Mouse (Mus musculus) lung, adult 2 months (tissue): ENCODE measurements around the gene Nod2. TPM values are rescaled to one million over a fixed set of nuclear protein-coding genes. Genes with fewer than 3 reads are reported as not detected.

Experiments
- DNase-seq: peaks from one replicate; pipeline ENCODE4 v3.0.0; 2022
- H3K4me1 ChIP-seq: fragments of 200-500 bp; 2 replicates; pipeline ENCODE4 v1.6.1; 2011; ENCODE audit warnings: low read length; ENCODE audit not compliant: control insufficient read depth, insufficient read depth
- H3K4me3 ChIP-seq: fragments of 200-500 bp; replicated peaks from 2 replicates; pipeline ENCODE3; 2011; ENCODE audit warnings: low read depth, mild to moderate bottlenecking, control low read depth, low read length; ENCODE audit errors: extremely low read depth
- CTCF ChIP-seq: fragments of 200-500 bp; IDR thresholded peaks from 2 replicates; pipeline ENCODE4 v1.5.1; 2011; ENCODE audit warnings: mild to moderate bottlenecking, low read length, control low read depth; ENCODE audit not compliant: insufficient read depth
- POLR2A ChIP-seq: fragments of 200-500 bp; IDR thresholded peaks from 2 replicates; pipeline ENCODE4 v1.6.1; 2011; ENCODE audit warnings: low read depth, mild to moderate bottlenecking, control low read depth, low read length, borderline replicate concordance; ENCODE audit errors: extremely low read depth
- WGBS: fragments of 180-500 bp; shearing (Covaris S2); methylation state at CpG from one replicate; pipeline ENCODE4 v1.1.7; 2018; 5-methylcytosine and 5-hydroxymethylcytosine counted together
- polyA plus RNA-seq: library from polyadenylated mRNA; depleted of rRNA; stranded (reverse); fragments of >200 nt; gene quantifications from 2 replicates; pipeline ENCODE4 v1.2.3, GENCODE M21; 2012

Gene Nod2
- polyA plus RNA-seq, 1 experiment: 5.0 TPM

GRCm38 (mm10) chr8:88628001-88628774 is 18.9 kb upstream of the Nod2 start:
- WGBS: 79% methylated on average over 14 of the region's 14 CpGs
- Histone ChIP-seq H3K4me3 (no peak overlapping the region), H3K4me1 (peaks cover 4% of the 10 kb centered on the region)
- DNase-seq: no peak
- TF ChIP-seq CTCF: no peak
- no peak for TF ChIP-seq POLR2A

- Histone ChIP-seq H3K4me1 (peaks cover 10% of the 10 kb centered on the region), H3K4me3 (no peak overlapping the region)
- WGBS: 41% methylated on average over 4 of the region's 4 CpGs
- TF ChIP-seq CTCF (no peak), POLR2A (no peak)
- DNase-seq: no peak
Measured at GRCm38 (mm10) chr8:88630225-88630624, 16.9 kb upstream of the Nod2 start.

- no peak for DNase-seq
- Histone ChIP-seq H3K4me1 (peaks cover 10% of the 10 kb centered on the region), H3K4me3 (no peak overlapping the region)
- TF ChIP-seq CTCF (peak; percentile 22; the same call in 1 of the 2 replicates), POLR2A (no peak)
Measured at GRCm38 (mm10) chr8:88631081-88631480, 16.0 kb upstream of the Nod2 start.

- 51% methylated on average over 7 of the region's 7 CpGs for WGBS
- H3K4me3 ChIP-seq: no peak overlapping the region
- peaks cover 11% of the 10 kb centered on the region for H3K4me1 ChIP-seq
- TF ChIP-seq POLR2A: no peak
- TF ChIP-seq CTCF: no peak
- no peak for DNase-seq
Measured at GRCm38 (mm10) chr8:88633343-88633765, 13.8 kb upstream of the Nod2 start.

- no peak for DNase-seq
- WGBS: 60% methylated on average over 14 of the region's 14 CpGs
- no peak for TF ChIP-seq CTCF
- peak; percentile 22; the same call in 1 of the 2 replicates for TF ChIP-seq POLR2A
- Histone ChIP-seq H3K4me3 (peak within 1 kb of the TSS; percentile 56), H3K4me1 (peaks cover 15% of the 10 kb centered on the region)
Measured at GRCm38 (mm10) chr8:88635474-88636397, 11.4 kb upstream of the Nod2 start, which contains the start of gene Snx20. Gene Snx20 (minus strand): TSS chr8:88636128.

- no peak overlapping the region for H3K4me3 ChIP-seq
- DNase-seq: no peak
Measured at GRCm38 (mm10) chr8:88637092-88638000, 9.8 kb upstream of the Nod2 start.

GRCm38 (mm10) chr8:88638908-88639307 is 8.2 kb upstream of the Nod2 start:
- TF ChIP-seq CTCF (no peak), POLR2A (no peak)
- DNase-seq: no peak
- WGBS: 78% methylated on average over 3 of the region's 3 CpGs
- Histone ChIP-seq H3K4me1 (peaks cover 5% of the 10 kb centered on the region; the same call in 1 of the 2 replicates), H3K4me3 (no peak overlapping the region)

More at GRCm38 (mm10) chr8:88637092-88638000, 9.8 kb upstream of the Nod2 start:
- WGBS: 74% methylated on average over 9 of the region's 9 CpGs
- TF ChIP-seq POLR2A (no peak), CTCF (no peak)
- H3K4me1 ChIP-seq: peaks cover 15% of the 10 kb centered on the region

- WGBS: 85% methylated on average over 5 of the region's 5 CpGs
- TF ChIP-seq POLR2A: no peak
- no peak for DNase-seq
- peaks cover 7% of the 10 kb centered on the region; the same call in 1 of the 2 replicates for H3K4me1 ChIP-seq
- H3K4me3 ChIP-seq: no peak overlapping the region
Measured at GRCm38 (mm10) chr8:88642734-88643564, 4.2 kb upstream of the Nod2 start.
